Mouse (Mus musculus) brown adipose tissue, adult 24 weeks (tissue): ENCODE results near the gene Efcab9. TPM values are rescaled to one million over a fixed set of nuclear protein-coding genes. Genes with fewer than 3 reads are reported as not detected.

ENCODE experiments used
- polyA plus RNA-seq: library from polyadenylated mRNA; stranded (reverse); fragments of >200 nt; gene quantifications from 2 replicates; pipeline ENCODE4 v1.2.4, GENCODE M21; 2012; ENCODE audit not compliant: missing spikeins, insufficient read depth, insufficient read length

Efcab9 gene
- polyA plus RNA-seq, 1 experiment, result not detected

Other genes with a start within 250 kb of the Efcab9 start
- 66.6 and 483 TPM in 2 replicates for gene Hba-a1, start 248.6 kb downstream of the Efcab9 start, polyA plus RNA-seq
- not detected in 2 replicates for gene Hbq1b, start 245.1 kb downstream of the Efcab9 start, polyA plus RNA-seq
- 532 and 3,024 TPM in 2 replicates for gene Hba-a2, start 235.6 kb downstream of the Efcab9 start, polyA plus RNA-seq
- gene Hbq1a, start 232.0 kb downstream of the Efcab9 start, polyA plus RNA-seq, result not detected in 2 replicates
- 3.4 and 5.6 TPM in 2 replicates for gene Sh3pxd2b, start 184.3 kb downstream of the Efcab9 start, polyA plus RNA-seq
- 2.6 and 2.7 TPM in 2 replicates for gene Ubtd2, start 76.7 kb downstream of the Efcab9 start, polyA plus RNA-seq
- 4.3 and 5.5 TPM in 2 replicates for gene Stk10, start 1.2 kb upstream of the Efcab9 start, polyA plus RNA-seq
- 26.5 and 27.8 TPM in 2 replicates for gene Fbxw11, start 110.6 kb upstream of the Efcab9 start, polyA plus RNA-seq